Mouse (Mus musculus): ENCODE measurements at regions not wholly inside any gene's neighbourhood (a gene's known extent, or its start where the extent isn't known, plus 50 kb on each side); places are given as distances from the start of the nearest gene placed in this dataset.

GRCm38 (mm10) chr17:75804358-75804757 lies 252.6 kb upstream of the Fam98a start:
- H3K27me3 ChIP-seq (replicated peaks): no peaks in the 10 kb centered on the region
- no peaks in the 10 kb centered on the region for H3K9me3 ChIP-seq (replicated peaks)
- no peak for ATAC-seq (ENCODE audit: low FRiP score)
- H3K4me3 ChIP-seq (replicated peaks): no peak overlapping the region
- 39% methylated on average over 1 of the region's 1 CpGs for WGBS
- no peaks in the 10 kb centered on the region for H3K4me1 ChIP-seq
- H3K4me2 ChIP-seq: no peak overlapping the region
- H3K9ac ChIP-seq (replicated peaks): no peak overlapping the region
- no peaks in the 10 kb centered on the region for H3K36me3 ChIP-seq
- no peak overlapping the region for H3K27ac ChIP-seq (replicated peaks)

GRCm38 (mm10) chr17:75796380-75796779 lies 244.6 kb upstream of the Fam98a start:
- ATAC-seq (ENCODE audit: low FRiP score): no peak
- Histone ChIP-seq H3K27ac (replicated peaks) (no peak overlapping the region), H3K27me3 (replicated peaks) (no peaks in the 10 kb centered on the region), H3K4me2 (no peak overlapping the region), H3K4me3 (replicated peaks) (no peak overlapping the region), H3K9me3 (replicated peaks) (no peaks in the 10 kb centered on the region), H3K4me1 (no peaks in the 10 kb centered on the region), H3K36me3 (no peaks in the 10 kb centered on the region), H3K9ac (replicated peaks) (no peak overlapping the region)
- WGBS: 94% methylated on average over 3 of the region's 3 CpGs

- H3K36me3 ChIP-seq: no peaks in the 10 kb centered on the region
- H3K27me3 ChIP-seq (replicated peaks): no peaks in the 10 kb centered on the region
- H3K4me2 ChIP-seq: no peak overlapping the region
- no peak overlapping the region for H3K27ac ChIP-seq (replicated peaks)
- ATAC-seq (ENCODE audit: low FRiP score): no peak
- no peaks in the 10 kb centered on the region for H3K4me1 ChIP-seq
- no peaks in the 10 kb centered on the region for H3K9me3 ChIP-seq (replicated peaks)
- H3K4me3 ChIP-seq (replicated peaks): no peak overlapping the region
- 84% methylated on average over 3 of the region's 3 CpGs for WGBS
- H3K9ac ChIP-seq (replicated peaks): no peak overlapping the region
These were observed 244.0 kb upstream of the Fam98a start for GRCm38 (mm10) chr17:75795772-75796171.

- Histone ChIP-seq H3K4me2 (no peak overlapping the region), H3K27me3 (replicated peaks) (no peaks in the 10 kb centered on the region), H3K27ac (replicated peaks) (no peak overlapping the region), H3K36me3 (no peaks in the 10 kb centered on the region), H3K4me1 (no peaks in the 10 kb centered on the region), H3K9ac (replicated peaks) (no peak overlapping the region), H3K4me3 (replicated peaks) (no peak overlapping the region), H3K9me3 (replicated peaks) (no peaks in the 10 kb centered on the region)
- ATAC-seq (ENCODE audit: low FRiP score): no peak
- WGBS: 52% methylated on average over 2 of the region's 2 CpGs
These were observed 228.0 kb upstream of the Fam98a start for GRCm38 (mm10) chr17:75779770-75780169.

- no peak for ATAC-seq (ENCODE audit: low FRiP score)
- H3K4me1 ChIP-seq: no peaks in the 10 kb centered on the region
- WGBS: 77% methylated on average over 7 of the region's 7 CpGs
- H3K9me3 ChIP-seq (replicated peaks): no peaks in the 10 kb centered on the region
- no peak overlapping the region for H3K9ac ChIP-seq (replicated peaks)
- H3K27ac ChIP-seq (replicated peaks): no peak overlapping the region
- H3K27me3 ChIP-seq (replicated peaks): no peaks in the 10 kb centered on the region
- H3K4me3 ChIP-seq (replicated peaks): no peak overlapping the region
- H3K36me3 ChIP-seq: no peaks in the 10 kb centered on the region
- H3K4me2 ChIP-seq: no peak overlapping the region
These were observed 224.9 kb upstream of the Fam98a start for GRCm38 (mm10) chr17:75776611-75777010.

- Histone ChIP-seq H3K9me3 (replicated peaks) (no peaks in the 10 kb centered on the region), H3K4me2 (no peak overlapping the region), H3K27me3 (replicated peaks) (no peaks in the 10 kb centered on the region), H3K9ac (replicated peaks) (no peak overlapping the region), H3K27ac (replicated peaks) (no peak overlapping the region), H3K4me1 (no peaks in the 10 kb centered on the region), H3K36me3 (no peaks in the 10 kb centered on the region), H3K4me3 (replicated peaks) (no peak overlapping the region)
- 90% methylated on average over 3 of the region's 3 CpGs for whole genome bisulfite sequencing
- no peak for ATAC-seq (ENCODE audit: low FRiP score)
These were observed 223.8 kb upstream of the Fam98a start for GRCm38 (mm10) chr17:75775518-75775917.

- Histone ChIP-seq H3K4me2 (no peak overlapping the region), H3K9ac (replicated peaks) (no peak overlapping the region), H3K4me3 (replicated peaks) (no peak overlapping the region), H3K9me3 (replicated peaks) (no peaks in the 10 kb centered on the region), H3K4me1 (no peaks in the 10 kb centered on the region), H3K27me3 (replicated peaks) (no peaks in the 10 kb centered on the region), H3K36me3 (no peaks in the 10 kb centered on the region), H3K27ac (replicated peaks) (no peak overlapping the region)
- ATAC-seq (ENCODE audit: low FRiP score): no peak
These were observed 221.1 kb upstream of the Fam98a start for GRCm38 (mm10) chr17:75772861-75773260.

- H3K27me3 ChIP-seq (replicated peaks): no peaks in the 10 kb centered on the region
- no peak for ATAC-seq (ENCODE audit: low FRiP score)
- no peak overlapping the region for H3K4me3 ChIP-seq (replicated peaks)
- H3K9ac ChIP-seq (replicated peaks): no peak overlapping the region
- H3K4me2 ChIP-seq: no peak overlapping the region
- H3K4me1 ChIP-seq: no peaks in the 10 kb centered on the region
- H3K36me3 ChIP-seq: no peaks in the 10 kb centered on the region
- H3K27ac ChIP-seq (replicated peaks): no peak overlapping the region
- no peaks in the 10 kb centered on the region for H3K9me3 ChIP-seq (replicated peaks)
- 85% methylated on average over 6 of the region's 6 CpGs for WGBS
These were observed 216.9 kb upstream of the Fam98a start for GRCm38 (mm10) chr17:75768654-75769053.

- Histone ChIP-seq H3K36me3 (no peaks in the 10 kb centered on the region), H3K27ac (replicated peaks) (no peak overlapping the region), H3K4me3 (replicated peaks) (no peak overlapping the region), H3K9ac (replicated peaks) (no peak overlapping the region), H3K27me3 (replicated peaks) (no peaks in the 10 kb centered on the region), H3K9me3 (replicated peaks) (no peaks in the 10 kb centered on the region), H3K4me2 (no peak overlapping the region), H3K4me1 (no peaks in the 10 kb centered on the region)
- WGBS: 92% methylated on average over 2 of the region's 2 CpGs
- no peak for ATAC-seq (ENCODE audit: low FRiP score)
These were observed 211.6 kb upstream of the Fam98a start for GRCm38 (mm10) chr17:75763391-75763790.

- WGBS: 96% methylated on average over 5 of the region's 5 CpGs
- no peak for ATAC-seq (ENCODE audit: low FRiP score)
- Histone ChIP-seq H3K4me2 (no peak overlapping the region), H3K36me3 (no peaks in the 10 kb centered on the region), H3K27ac (replicated peaks) (no peak overlapping the region), H3K9me3 (replicated peaks) (no peaks in the 10 kb centered on the region), H3K27me3 (replicated peaks) (no peaks in the 10 kb centered on the region), H3K4me3 (replicated peaks) (no peak overlapping the region), H3K4me1 (no peaks in the 10 kb centered on the region), H3K9ac (replicated peaks) (no peak overlapping the region)
These were observed 204.7 kb upstream of the Fam98a start for GRCm38 (mm10) chr17:75756487-75756886.

GRCm38 (mm10) chr17:75716458-75716857 lies 164.7 kb upstream of the Fam98a start:
- Histone ChIP-seq H3K27me3 (replicated peaks) (no peaks in the 10 kb centered on the region), H3K4me3 (replicated peaks) (no peak overlapping the region), H3K36me3 (no peaks in the 10 kb centered on the region), H3K4me1 (no peaks in the 10 kb centered on the region), H3K4me2 (no peak overlapping the region), H3K9me3 (replicated peaks) (no peaks in the 10 kb centered on the region), H3K27ac (replicated peaks) (no peak overlapping the region), H3K9ac (replicated peaks) (no peak overlapping the region)
- ATAC-seq (ENCODE audit: low FRiP score): no peak
- 95% methylated on average over 4 of the region's 4 CpGs for WGBS

- H3K4me1 ChIP-seq: no peaks in the 10 kb centered on the region
- H3K27ac ChIP-seq (replicated peaks): no peak overlapping the region
- H3K4me2 ChIP-seq: no peak overlapping the region
- H3K36me3 ChIP-seq: no peaks in the 10 kb centered on the region
- no peak overlapping the region for H3K9ac ChIP-seq (replicated peaks)
- no peak overlapping the region for H3K4me3 ChIP-seq (replicated peaks)
- no peaks in the 10 kb centered on the region for H3K27me3 ChIP-seq (replicated peaks)
- H3K9me3 ChIP-seq (replicated peaks): no peaks in the 10 kb centered on the region
- no peak for ATAC-seq (ENCODE audit: low FRiP score)
These were observed 162.8 kb upstream of the Fam98a start for GRCm38 (mm10) chr17:75714578-75714977.

GRCm38 (mm10) chr17:75714059-75714458 lies 162.3 kb upstream of the Fam98a start:
- H3K27ac ChIP-seq (replicated peaks): no peak overlapping the region
- H3K4me3 ChIP-seq (replicated peaks): no peak overlapping the region
- no peak for ATAC-seq (ENCODE audit: low FRiP score)
- H3K9ac ChIP-seq (replicated peaks): no peak overlapping the region
- no peaks in the 10 kb centered on the region for H3K4me1 ChIP-seq
- no peaks in the 10 kb centered on the region for H3K36me3 ChIP-seq
- H3K4me2 ChIP-seq: no peak overlapping the region
- H3K27me3 ChIP-seq (replicated peaks): no peaks in the 10 kb centered on the region
- 81% methylated on average over 1 of the region's 1 CpGs for WGBS
- no peaks in the 10 kb centered on the region for H3K9me3 ChIP-seq (replicated peaks)

Data from neural tube, embryonic 15.5 days (tissue).